Comparison of ENCODE assay signal across 9 mouse cellular contexts in genomic region chrX:60891329-60892095, GRCm38 (mm10). TPM values are rescaled to one million over a fixed set of nuclear protein-coding genes. Genes with fewer than 3 reads are reported as not detected.
DNase-seq lines count a peak whose midpoint lies in the region; ATAC-seq lines count a peak whose summit lies in the region.
"Had no signal": no experiment of that assay in that cellular context is flagged by ENCODE, and none has a peak within 500 bp of the region (broad histone marks: within the 10 kb centered on the region; RNA-seq: fewer than 3 reads in every experiment).

No protein-coding gene starts in this region.

- 8% methylated on average over 43 of the region's 43 CpGs for WGBS in liver, embryonic 12.5 days (ENCODE audit: insufficient replicate concordance)

- ATAC-seq in liver, embryonic 12.5 days, result no peak

- peak overlapping the region; percentile 55 for H3K4me2 ChIP-seq in liver, embryonic 12.5 days

- peak overlapping the region; percentile 32 for H3K4me3 ChIP-seq in liver, embryonic 12.5 days

- H3K27me3 ChIP-seq in liver, embryonic 12.5 days (replicated peaks), result peaks cover 87% of the 10 kb centered on the region

- H3K9me3 ChIP-seq in liver, embryonic 12.5 days (replicated peaks), result no peaks in the 10 kb centered on the region

- no peaks in the 10 kb centered on the region for H3K4me1 ChIP-seq in liver, embryonic 12.5 days

- DNase-seq in adrenal gland, postnatal 10 days, result peak; percentile 4
- no peak for DNase-seq in adrenal gland, postnatal 36 days
- peak; percentile 44 for DNase-seq in retina, postnatal 1 day
- DNase-seq in retina, embryonic 14.5 days (ENCODE audit: low spot score), result no peak
- DNase-seq in testis, postnatal 14 days (ENCODE audit: low spot score), result peak; percentile 7
- no peak for DNase-seq in frontal cortex, postnatal 36 days (ENCODE audit: low spot score in 2 of 2)
- DNase-seq in cerebellum, adult 11 months, result no peak

- H3K36me3 ChIP-seq in liver, embryonic 12.5 days, result no peaks in the 10 kb centered on the region

- no peak overlapping the region for H3K9ac ChIP-seq in liver, embryonic 12.5 days

- no peak overlapping the region for H3K27ac ChIP-seq in liver, embryonic 12.5 days

RNA-seq across cellular contexts. Expression of gene Sox3, which starts 1.7 kb away (rescaled TPM):
- total RNA-seq in adrenal gland, postnatal 10 days (2021), result under 1 TPM in 1 of 2 experiments, not detected in 1; 0.42 TPM
- not detected for total RNA-seq in adrenal gland, postnatal 36 days (2021)
- not detected in 2 replicates for polyA plus RNA-seq in liver, embryonic 12.5 days (2016; fragmentation: Nextera tagmentation; extraction: Ambion mirVana)
- polyA plus RNA-seq: large intestine, adult 2 months had no signal

Comparison
In these comparisons a context has a peak if more than half of its experiments do, and no peak if none do; other contexts are left out.
1. DNase-seq: peak in adrenal gland, postnatal 10 days (single experiment), retina, postnatal 1 day (single experiment) and testis, postnatal 14 days (single experiment); none in adrenal gland, postnatal 36 days (0 of 2), retina, embryonic 14.5 days (single experiment), frontal cortex, postnatal 36 days (0 of 2) and cerebellum, adult 11 months (single experiment).